Mouse (Mus musculus) embryonic stem cell, embryonic (primary cell): Measurements from ENCODE around the gene Gxylt2.

Experiments
- CTCF ChIA-PET, 4 experiments: fragments of 300-600 bp in 2 of 4; fragments of 350-600 bp in 2 of 4; sonication (Branson Sonifier 250); formaldehyde crosslinking; loops; one replicate each; lab custom pipeline; 2022; ENCODE audit warnings: inconsistent platforms in 2 of 4; lab: Charles Lee
- POLR2A ChIA-PET, 4 experiments: fragments of 300-600 bp in 2 of 4; fragments of 350-600 bp in 2 of 4; sonication (Branson Sonifier 250); formaldehyde crosslinking; loops; one replicate each; lab custom pipeline; 2022; ENCODE audit warnings: antibody characterized with exemption in 4 of 4, inconsistent platforms in 1 of 4; lab: Charles Lee

Gene Gxylt2

GRCm38 (mm10) chr6:100704574-100705365 is at the start of gene Gxylt2:
Gene Gxylt2 (plus strand): TSS chr6:100704734.
- ChIA-PET CTCF (interaction anchor here in 3 of 4 experiments (0.5 to 0.6 kb wide), 4 partner anchors 59 to 561 kb away, joined by 4 to 12 read pairs (median 4); no protein-coding TSS in a partner anchor), POLR2A (interaction anchor here in 1 of 4 experiments (0.6 to 1.5 kb wide), 5 partner anchors 10 to 253 kb away, joined by 3 to 5 read pairs (median 3); partner anchors contain the start of gene Ppp4r2)

GRCm38 (mm10) chr6:100660395-100660794 is 44.1 kb upstream of the Gxylt2 start:
- CTCF ChIA-PET: interaction anchor here in 1 of 4 experiments (0.7 to 1.2 kb wide), 2 partner anchors 41 to 50 kb away, joined by 3 read pairs; no protein-coding TSS in a partner anchor
- POLR2A ChIA-PET: interaction anchor here in 1 of 4 experiments (1.2 to 3.3 kb wide), 3 partner anchors 9 to 172 kb away, joined by 3 to 10 read pairs (median 4); partner anchors contain the start of gene Ppp4r2

DNA sequence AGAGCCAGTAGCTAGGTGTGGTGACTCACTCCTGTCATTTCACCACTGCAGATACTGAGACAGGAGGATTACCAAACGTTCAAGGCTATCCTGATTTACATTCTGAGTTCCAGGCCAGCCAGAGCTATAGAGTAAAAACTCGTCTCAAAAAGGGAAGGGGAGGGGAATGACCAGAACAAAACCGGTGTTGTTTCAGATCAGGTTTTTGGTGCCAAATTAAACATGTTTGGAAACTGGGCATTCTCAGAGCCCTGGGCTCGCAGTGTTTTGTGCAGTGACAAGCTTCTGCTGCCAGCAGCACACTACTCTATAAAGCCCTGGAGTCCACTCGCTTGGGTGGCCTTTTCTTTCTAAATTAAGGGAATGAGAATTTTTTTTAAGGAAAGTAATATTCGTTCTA is 42.3 kb upstream of the Gxylt2 start:
- POLR2A ChIA-PET: interaction anchor here in 1 of 4 experiments (1.2 kb wide), 1 partner anchor 9 kb away, joined by 4 read pairs; the partner anchor contains the start of gene Shq1
- CTCF ChIA-PET: interaction anchor here in 1 of 4 experiments (0.7 kb wide), 1 partner anchor 166 kb away, joined by 4 read pairs; no protein-coding TSS in a partner anchor

DNA sequence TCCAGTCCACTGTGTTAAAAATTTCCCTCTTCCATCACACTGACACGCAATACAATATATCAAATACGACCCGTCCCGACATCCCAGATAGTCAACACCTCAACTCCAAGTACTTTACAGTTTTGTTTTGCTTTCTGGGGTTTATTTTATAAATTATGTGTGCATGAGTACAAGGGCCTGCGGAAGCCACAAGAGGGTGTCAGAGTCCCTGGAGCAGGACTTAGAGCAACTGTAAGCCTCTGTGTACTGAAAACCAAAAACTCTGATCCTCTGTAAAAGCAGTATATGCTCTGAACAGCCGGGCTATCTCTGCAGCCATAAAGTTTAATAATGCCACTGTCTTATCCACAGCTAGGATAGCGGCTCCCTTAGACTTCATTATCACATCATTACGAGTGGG is 36.9 kb upstream of the Gxylt2 start:
- ChIA-PET CTCF (no interaction called here), POLR2A (no interaction called here)

- POLR2A ChIA-PET: interaction anchor here in 2 of 4 experiments (0.6 to 2.5 kb wide), 2 partner anchors 10 to 595 kb away, joined by 3 to 10 read pairs; no protein-coding TSS in a partner anchor
- CTCF ChIA-PET: no interaction called here
Observed at GRCm38 (mm10) chr6:100668858-100669257, 35.7 kb upstream of the Gxylt2 start.

DNA sequence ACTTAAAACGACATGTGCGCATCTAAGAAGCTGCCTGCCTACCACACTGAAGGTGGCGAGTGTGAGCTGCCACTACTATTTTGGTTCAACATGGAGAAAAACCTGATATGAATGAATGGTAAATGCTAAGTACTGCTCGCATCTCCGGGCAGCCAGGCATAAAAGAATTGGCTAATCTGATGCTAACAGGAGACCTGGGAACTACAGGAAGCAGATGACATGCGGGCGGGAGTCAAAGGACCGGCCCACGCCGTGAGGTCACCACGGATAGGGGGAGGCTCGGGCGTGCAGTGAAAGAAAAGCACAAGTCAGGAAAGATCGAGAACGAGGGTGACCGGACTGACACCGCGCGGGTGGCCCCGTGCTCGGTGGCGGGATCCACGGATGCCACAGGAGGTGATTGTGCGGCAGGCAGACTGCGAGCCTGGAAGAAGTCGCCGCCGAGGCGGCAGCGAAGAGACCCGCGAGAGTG is 34.1 kb upstream of the Gxylt2 start:
- ChIA-PET CTCF (no interaction called here), POLR2A (interaction anchor here in 3 of 4 experiments (0.6 to 2.5 kb wide), 7 partner anchors 8 to 626 kb away, joined by 3 to 10 read pairs (median 3); no protein-coding TSS in a partner anchor)

DNA sequence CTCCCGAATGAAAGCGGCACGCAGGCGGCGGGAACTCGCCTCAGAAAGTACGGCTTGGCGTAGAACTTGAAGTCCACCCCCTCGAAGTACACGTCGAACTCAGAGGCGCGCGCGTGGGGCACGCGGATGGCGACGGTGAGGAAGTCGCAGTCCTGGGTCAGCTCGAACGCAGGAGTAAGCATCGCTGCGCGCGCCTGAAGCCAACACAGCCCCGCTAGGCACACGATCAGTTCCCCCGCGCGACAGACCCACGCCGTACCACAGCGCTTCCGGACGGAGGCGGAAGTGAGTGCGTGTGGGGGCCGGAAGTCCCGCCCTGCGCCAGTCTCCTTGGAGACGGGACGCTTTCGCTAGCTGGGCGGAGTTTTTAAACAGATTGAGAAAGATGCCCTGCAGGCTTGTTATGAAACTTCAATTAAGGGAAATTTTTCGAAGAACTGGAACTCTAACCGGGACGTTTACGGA is 33.6 kb upstream of the Gxylt2 start, which contains the start of gene Shq1:
Shq1 (minus strand) TSS at position 278 of the 465 bp plus-strand sequence.
- CTCF ChIA-PET: interaction anchor here in 1 of 4 experiments (0.5 to 0.7 kb wide), 3 partner anchors 39 to 683 kb away, joined by 3 to 5 read pairs (median 3); no protein-coding TSS in a partner anchor
- POLR2A ChIA-PET: interaction anchor here in 3 of 4 experiments (0.8 to 2.5 kb wide), 8 partner anchors 9 to 625 kb away, joined by 3 to 10 read pairs (median 3); no protein-coding TSS in a partner anchor

DNA sequence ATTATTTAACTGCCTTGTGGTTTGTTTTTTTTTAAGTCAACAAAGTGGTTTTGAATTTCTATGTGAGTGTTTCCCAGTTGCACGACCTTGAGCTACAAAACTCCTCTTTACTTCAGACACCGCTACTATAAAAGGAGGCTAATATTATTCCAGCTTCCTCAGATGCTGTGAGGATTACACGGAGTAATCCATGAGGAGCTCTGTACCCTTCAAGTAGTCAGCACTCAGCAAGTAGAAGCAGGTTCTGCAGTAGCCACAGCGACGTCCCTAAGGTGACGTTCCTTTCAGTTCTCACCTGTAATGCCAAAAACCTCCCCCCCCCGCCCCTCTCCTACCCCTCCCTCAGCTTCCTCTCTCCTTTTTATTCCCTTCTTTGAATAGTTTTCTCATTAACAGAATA is 33.1 kb upstream of the Gxylt2 start:
- ChIA-PET CTCF (interaction anchor here in 2 of 4 experiments (0.5 to 0.7 kb wide), 4 partner anchors 39 to 683 kb away, joined by 3 to 5 read pairs (median 3); no protein-coding TSS in a partner anchor), POLR2A (interaction anchor here in 3 of 4 experiments (0.6 to 1.4 kb wide), 7 partner anchors 9 to 171 kb away, joined by 3 to 8 read pairs (median 3); no protein-coding TSS in a partner anchor)

GRCm38 (mm10) chr6:100674974-100675373 is 29.6 kb upstream of the Gxylt2 start:
- CTCF ChIA-PET: interaction anchor here in 3 of 4 experiments (0.5 to 1.0 kb wide), 4 partner anchors 8 to 511 kb away, joined by 3 to 4 read pairs (median 4); no protein-coding TSS in a partner anchor
- POLR2A ChIA-PET: interaction anchor here in 1 of 4 experiments (0.5 kb wide), 1 partner anchor 76 kb away, joined by 5 read pairs; no protein-coding TSS in a partner anchor

- CTCF ChIA-PET: no interaction called here
- POLR2A ChIA-PET: interaction anchor here in 2 of 4 experiments (0.6 to 1.2 kb wide), 3 partner anchors 9 to 297 kb away, joined by 3 to 8 read pairs (median 3); no protein-coding TSS in a partner anchor
Observed at GRCm38 (mm10) chr6:100676461-100676860, 28.1 kb upstream of the Gxylt2 start.

GRCm38 (mm10) chr6:100678636-100679035 is 25.9 kb upstream of the Gxylt2 start:
- CTCF ChIA-PET: no interaction called here

DNA sequence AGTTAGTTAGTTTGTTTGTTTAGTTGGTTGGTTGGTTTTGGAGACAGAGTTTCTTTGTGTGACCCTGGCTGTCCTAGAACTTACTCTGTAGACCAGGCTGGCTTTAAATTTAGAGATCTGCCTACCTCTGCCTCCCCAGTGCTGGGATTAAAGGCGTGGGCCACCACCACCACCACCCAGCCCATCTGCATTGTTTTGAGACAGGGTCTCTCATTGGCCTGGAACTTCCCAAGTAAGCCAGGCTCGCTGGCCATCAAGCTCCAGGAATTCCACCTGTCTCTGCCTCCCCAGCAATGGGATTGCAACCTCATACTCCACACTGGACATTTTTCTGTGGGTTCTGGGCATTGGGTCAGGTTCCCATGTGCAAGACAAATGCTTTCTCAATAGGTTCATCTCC is 18.2 kb upstream of the Gxylt2 start:
- ChIA-PET CTCF (interaction anchor here in 1 of 4 experiments (1.0 kb wide), 1 partner anchor 24 kb away, joined by 3 read pairs; no protein-coding TSS in a partner anchor), POLR2A (no interaction called here)

More at GRCm38 (mm10) chr6:100678636-100679035, 25.9 kb upstream of the Gxylt2 start:
- POLR2A ChIA-PET: no interaction called here

DNA sequence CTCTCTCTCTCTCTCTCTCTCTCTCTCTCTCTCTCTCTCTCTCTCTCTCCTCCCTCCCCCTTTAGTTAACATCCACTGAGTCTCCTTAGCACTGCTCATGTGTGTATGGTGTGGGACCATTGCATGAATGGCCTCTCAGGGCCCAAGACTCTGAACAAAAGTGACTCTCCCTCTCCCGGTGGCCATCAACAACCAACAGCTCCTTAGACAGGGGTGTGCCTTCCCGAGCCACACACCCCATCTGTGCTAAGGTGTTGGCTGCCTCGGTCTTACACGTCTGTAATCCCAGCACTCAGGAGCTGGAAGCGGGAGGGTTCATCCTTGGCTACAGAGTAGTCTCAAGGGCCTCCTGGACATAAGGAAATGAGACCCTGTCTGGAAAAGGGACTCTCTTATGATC is 4.5 kb upstream of the Gxylt2 start:
- CTCF ChIA-PET: no interaction called here
- POLR2A ChIA-PET: no interaction called here

GRCm38 (mm10) chr6:100700774-100701173 is 3.8 kb upstream of the Gxylt2 start:
- POLR2A ChIA-PET: no interaction called here
- CTCF ChIA-PET: interaction anchor here in 1 of 4 experiments (0.6 kb wide), 1 partner anchor 399 kb away, joined by 6 read pairs; no protein-coding TSS in a partner anchor

- CTCF ChIA-PET: interaction anchor here in 1 of 4 experiments (0.6 kb wide), 1 partner anchor 59 kb away, joined by 4 read pairs; no protein-coding TSS in a partner anchor
Observed at GRCm38 (mm10) chr6:100704197-100704573, 349 bp upstream of the Gxylt2 start.

DNA sequence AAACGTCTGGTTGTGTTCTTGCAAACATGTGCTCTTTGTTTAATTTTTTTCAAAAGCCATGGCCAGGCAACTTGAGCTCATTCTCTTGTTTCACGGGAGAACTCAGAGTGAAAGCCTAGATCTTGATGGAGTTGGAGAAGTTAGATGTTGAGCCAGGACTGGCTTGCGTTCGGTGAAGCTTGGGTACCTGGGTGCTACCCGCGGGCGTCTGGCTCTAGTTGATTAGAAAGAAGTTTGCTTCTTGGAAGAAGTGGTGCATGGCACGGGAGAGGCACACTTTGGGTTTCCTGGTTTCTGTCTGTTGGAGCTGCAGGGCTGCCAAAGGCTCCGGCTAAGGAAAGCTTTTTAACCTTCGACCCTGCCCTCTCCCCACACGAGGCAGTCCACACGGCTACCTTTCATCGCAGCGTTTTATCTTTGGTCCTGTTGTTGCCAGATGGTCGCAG is 855 bp downstream of the Gxylt2 start:
- POLR2A ChIA-PET: interaction anchor here in 1 of 4 experiments (0.6 to 1.5 kb wide), 3 partner anchors 128 to 253 kb away, joined by 3 to 5 read pairs (median 4); partner anchors contain the start of gene Ppp4r2

More at GRCm38 (mm10) chr6:100704197-100704573, 349 bp upstream of the Gxylt2 start:
- POLR2A ChIA-PET: interaction anchor here in 1 of 4 experiments (0.9 kb wide), 1 partner anchor 131 kb away, joined by 3 read pairs; no protein-coding TSS in a partner anchor

DNA sequence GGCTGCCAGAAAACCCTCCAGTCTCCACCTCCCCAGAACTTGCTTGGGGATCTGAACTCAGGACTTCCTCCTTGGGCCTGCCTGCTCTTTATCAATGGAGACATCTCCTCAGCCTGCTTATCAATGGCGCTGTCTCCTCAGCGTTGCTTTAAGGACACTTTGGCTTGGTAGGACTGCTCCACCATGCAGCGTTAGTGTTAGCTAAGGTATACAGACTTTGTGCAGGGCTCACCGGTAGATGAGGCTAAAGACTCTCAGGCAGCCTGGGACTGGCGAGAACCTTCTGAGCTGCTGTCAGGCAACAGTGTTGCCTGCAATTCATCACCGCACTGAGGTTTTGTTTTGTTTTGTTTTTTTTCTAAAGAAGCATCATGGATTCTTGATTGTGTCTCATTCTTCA is 2.3 kb downstream of the Gxylt2 start:
- CTCF ChIA-PET: no interaction called here

More for the DNA sequence above, 855 bp downstream of the Gxylt2 start:
- CTCF ChIA-PET: interaction anchor here in 1 of 4 experiments (0.6 kb wide), 1 partner anchor 271 kb away, joined by 12 read pairs; no protein-coding TSS in a partner anchor

GRCm38 (mm10) chr6:100707557-100707956 is 3.0 kb downstream of the Gxylt2 start:
- POLR2A ChIA-PET: no interaction called here

More for the DNA sequence above, 2.3 kb downstream of the Gxylt2 start:
- POLR2A ChIA-PET: interaction anchor here in 1 of 4 experiments (0.5 to 1.0 kb wide), 2 partner anchors 34 to 68 kb away, joined by 3 read pairs; no protein-coding TSS in a partner anchor

More at GRCm38 (mm10) chr6:100707557-100707956, 3.0 kb downstream of the Gxylt2 start:
- CTCF ChIA-PET: interaction anchor here in 1 of 4 experiments (0.6 kb wide), 1 partner anchor 227 kb away, joined by 3 read pairs; no protein-coding TSS in a partner anchor
